ENCODE assay signal across 35 mouse cellular contexts in genomic region chr4:55937833-55938232, GRCm38 (mm10).
"Had no signal": no experiment of that assay in that cellular context is flagged by ENCODE, and none has a peak within 500 bp of the region (broad histone marks: within the 10 kb centered on the region; RNA-seq: fewer than 3 reads in every experiment).

No protein-coding gene starts in this region.

- H3K36me3 ChIP-seq: heart, embryonic 10.5 days; heart, embryonic 12.5 days; heart, embryonic 13.5 days; heart, embryonic 15.5 days; hindbrain, embryonic 10.5 days; hindbrain, embryonic 12.5 days; hindbrain, embryonic 13.5 days; hindbrain, embryonic 15.5 days; intestine, embryonic 15.5 days; kidney, embryonic 15.5 days had no signal

- H3K4me1 ChIP-seq: heart, embryonic 10.5 days; heart, embryonic 12.5 days; heart, embryonic 13.5 days; heart, embryonic 15.5 days; hindbrain, embryonic 10.5 days; hindbrain, embryonic 12.5 days; hindbrain, embryonic 13.5 days; hindbrain, embryonic 15.5 days; intestine, embryonic 15.5 days; kidney, embryonic 15.5 days had no signal

- H3K27ac ChIP-seq: heart, embryonic 10.5 days; heart, embryonic 13.5 days; heart, embryonic 15.5 days; hindbrain, embryonic 10.5 days; hindbrain, embryonic 12.5 days; hindbrain, embryonic 13.5 days; hindbrain, embryonic 14.5 days; hindbrain, embryonic 15.5 days; hindbrain, postnatal 0 days; intestine, embryonic 15.5 days; kidney, embryonic 15.5 days; kidney, postnatal 0 days; layer of hippocampus, adult 2 months; left cerebral cortex, adult 2 months had no signal

- H3K27me3 ChIP-seq: heart, embryonic 12.5 days; heart, embryonic 13.5 days; heart, embryonic 15.5 days; hindbrain, embryonic 12.5 days; hindbrain, embryonic 13.5 days; hindbrain, embryonic 15.5 days; intestine, embryonic 15.5 days; kidney, embryonic 15.5 days had no signal

- H3K9me3 ChIP-seq: heart, embryonic 10.5 days; heart, embryonic 12.5 days; heart, embryonic 13.5 days; heart, embryonic 15.5 days; hindbrain, embryonic 10.5 days; hindbrain, embryonic 12.5 days; hindbrain, embryonic 13.5 days; hindbrain, embryonic 15.5 days; intestine, embryonic 15.5 days; kidney, embryonic 15.5 days had no signal

- H3K4me2 ChIP-seq: heart, embryonic 12.5 days; heart, embryonic 13.5 days; heart, embryonic 15.5 days; hindbrain, embryonic 12.5 days; hindbrain, embryonic 13.5 days; hindbrain, embryonic 14.5 days; hindbrain, embryonic 15.5 days; intestine, embryonic 15.5 days; kidney, embryonic 15.5 days had no signal

- DNase-seq: heart, postnatal 10 days; heart, postnatal 14 days; heart, postnatal 36 days; heart, postnatal 4 days; kidney, adult 11 months; kidney, adult 18-20 months; kidney, adult 2 months; kidney, adult 8-10 months; kidney, adult 9 months; kidney, postnatal 10 days; kidney, postnatal 14 days; kidney, postnatal 25 days; kidney, postnatal 36 days; kidney, postnatal 4 days; layer of hippocampus, adult 9-11 months; layer of hippocampus, postnatal 36 days had no signal

- ATAC-seq: hindbrain, embryonic 16.5 days; hindbrain, postnatal 0 days; inflammation-experienced regulatory T-cells, adult 6 months; intestine, embryonic 15.5 days; intestine, embryonic 16.5 days; intestine, postnatal 0 days had no signal

- H3K9ac ChIP-seq: heart, embryonic 12.5 days; heart, embryonic 13.5 days; heart, embryonic 15.5 days; hindbrain, embryonic 12.5 days; hindbrain, embryonic 13.5 days; hindbrain, embryonic 14.5 days; hindbrain, embryonic 15.5 days; intestine, embryonic 15.5 days; kidney, embryonic 15.5 days had no signal

- H3K4me3 ChIP-seq: heart, embryonic 10.5 days; heart, embryonic 12.5 days; heart, embryonic 13.5 days; heart, embryonic 15.5 days; hindbrain, embryonic 10.5 days; hindbrain, embryonic 12.5 days; hindbrain, embryonic 13.5 days; hindbrain, embryonic 15.5 days; intestine, embryonic 15.5 days; kidney, embryonic 15.5 days; layer of hippocampus, adult 2 months; left cerebral cortex, adult 2 months had no signal
